Mouse (Mus musculus): ENCODE results near the gene Pole.

- TF ChIP-seq CTCF (IDR thresholded peaks at IDR 0.05; ENCODE audit: borderline replicate concordance, insufficient read depth, low read depth, low read length) (no peak), POLR2A (IDR thresholded peaks at IDR 0.05; ENCODE audit: borderline replicate concordance, insufficient read depth, low read length) (no peak)
These were observed 9.2 kb upstream of the Pole start for GRCm38 (mm10) chr5:110276910-110277309.

Measured in cerebellum, adult 2 months (tissue).